Mouse (Mus musculus): ENCODE data around the gene Col5a1.
A peak's percentile ranks its signal among the peaks of the same experiment; 100 is the strongest.

- TF ChIP-seq POLR2A (IDR thresholded peaks at IDR 0.05; ENCODE audit: insufficient read depth, low read depth, low read length) (no peak), CTCF (IDR thresholded peaks at IDR 0.05; ENCODE audit: insufficient read depth, low read depth, low read length) (peak; percentile 34; the same call in 1 of the 2 replicates)
Measured at GRCm38 (mm10) chr2:27926478-27927165, 40.4 kb downstream of the Col5a1 start.

Data from olfactory bulb, adult 2 months (tissue).